Mouse (Mus musculus) c-Kit-positive CD71-positive TER-119-positive erythroid progenitor cells, embryonic 14.5 days (primary cell): ENCODE measurements around the gene Sgcd.
A peak's percentile ranks its signal among the peaks of the same experiment; 100 is the strongest.
"Not testable (repeated sequence)": the region's sequence is repeated elsewhere in the genome, so short reads cannot be mapped to it uniquely, and the experiment has no call there.

Source experiments
- DNase-seq: peaks from one replicate; pipeline ENCODE4 v3.0.0-alpha.2; 2013; ENCODE audit warnings: low spot score

The Sgcd gene

GRCm38 (mm10) chr11:47777226-47777915, 211.4 kb downstream of the Sgcd start:
- no peak for DNase-seq

- no peak for DNase-seq
Observed at GRCm38 (mm10) chr11:47776019-47776418, 212.8 kb downstream of the Sgcd start.

- no peak for DNase-seq
Observed at GRCm38 (mm10) chr11:47765859-47766258, 222.9 kb downstream of the Sgcd start.

- DNase-seq = not testable (repeated sequence)
Observed at GRCm38 (mm10) chr11:47763569-47763968, 225.2 kb downstream of the Sgcd start.

GRCm38 (mm10) chr11:47759015-47759414, 229.8 kb downstream of the Sgcd start:
- DNase-seq = no peak

GRCm38 (mm10) chr11:47742806-47743205, 246.0 kb downstream of the Sgcd start:
- DNase-seq = no peak

- no peak for DNase-seq
Observed at GRCm38 (mm10) chr11:47704930-47705787, 283.6 kb downstream of the Sgcd start.

GRCm38 (mm10) chr11:47695611-47696010, 293.2 kb downstream of the Sgcd start:
- DNase-seq = no peak

- DNase-seq = peak; percentile 38
Observed at GRCm38 (mm10) chr11:47658135-47658534, 330.6 kb downstream of the Sgcd start.

GRCm38 (mm10) chr11:47645911-47646310, 342.9 kb downstream of the Sgcd start:
- DNase-seq = no peak

GRCm38 (mm10) chr11:47641567-47642259, 347.1 kb downstream of the Sgcd start:
- no peak for DNase-seq

- no peak for DNase-seq
Observed at GRCm38 (mm10) chr11:47640556-47640955, 348.2 kb downstream of the Sgcd start.

GRCm38 (mm10) chr11:47630186-47630585, 358.6 kb downstream of the Sgcd start:
- DNase-seq = no peak

- DNase-seq = no peak
Observed at GRCm38 (mm10) chr11:47609892-47610291, 378.9 kb downstream of the Sgcd start.

- DNase-seq = no peak
Observed at GRCm38 (mm10) chr11:47574635-47575034, 414.1 kb downstream of the Sgcd start.

GRCm38 (mm10) chr11:47568488-47568887, 420.3 kb downstream of the Sgcd start:
- no peak for DNase-seq

GRCm38 (mm10) chr11:47566156-47566555, 422.6 kb downstream of the Sgcd start:
- DNase-seq = no peak

- DNase-seq = no peak
Observed at GRCm38 (mm10) chr11:47524845-47525244, 463.9 kb downstream of the Sgcd start.

GRCm38 (mm10) chr11:47508047-47508446, 480.7 kb downstream of the Sgcd start:
- DNase-seq = no peak

GRCm38 (mm10) chr11:47503236-47503635, 485.5 kb downstream of the Sgcd start:
- not testable (repeated sequence) for DNase-seq

- DNase-seq = no peak
Observed at GRCm38 (mm10) chr11:47473493-47474230, 515.1 kb downstream of the Sgcd start.

- not testable (repeated sequence) for DNase-seq
Observed at GRCm38 (mm10) chr11:47460700-47461099, 528.1 kb downstream of the Sgcd start.
